Mouse (Mus musculus) myocyte (in vitro differentiated cells): ENCODE measurements at regions not wholly inside any gene's neighbourhood (a gene's known extent, or its start where the extent isn't known, plus 50 kb on each side); places are given as distances from the start of the nearest gene placed in this dataset.

ENCODE experiments used
- H3K27me3 ChIP-seq: one replicate; pipeline ENCODE4 v1.6.1; 2011; ENCODE audit not compliant: control insufficient read depth, insufficient read depth, insufficient read length
- H3K36me3 ChIP-seq: one replicate; pipeline ENCODE4 v1.6.1; 2011; ENCODE audit not compliant: control insufficient read depth, insufficient read depth
- H3K4me2 ChIP-seq: one replicate; pipeline ENCODE4 v1.6.1; 2011; ENCODE audit warnings: low read depth, control low read depth
- H3K4me3 ChIP-seq: one replicate; pipeline ENCODE4 v1.5.1; 2011; ENCODE audit warnings: mild to moderate bottlenecking, control low read depth, moderate library complexity
- H3K79me2 ChIP-seq: one replicate; pipeline ENCODE4 v1.6.1; 2011; ENCODE audit not compliant: control insufficient read depth, insufficient read depth
- H3ac ChIP-seq: one replicate; pipeline ENCODE4 v1.6.1; 2011; ENCODE audit not compliant: control insufficient read depth, insufficient read length
- CEBPB ChIP-seq: IDR thresholded peaks from 2 replicates; pipeline ENCODE4 v1.6.1; 2011; ENCODE audit warnings: mild to moderate bottlenecking, moderate library complexity; ENCODE audit not compliant: poor library complexity, insufficient read depth, severe bottlenecking
- E2F4 ChIP-seq: IDR thresholded peaks from one replicate; pipeline ENCODE4 v1.6.1; 2011; ENCODE audit warnings: mild to moderate bottlenecking, control low read depth, moderate library complexity; ENCODE audit not compliant: insufficient read depth
- MAX ChIP-seq: IDR thresholded peaks from one replicate; pipeline ENCODE4 v1.6.1; 2011; ENCODE audit warnings: low read depth, mild to moderate bottlenecking, control low read depth
- MYOD1 ChIP-seq, 3 experiments: IDR thresholded peaks; one replicate each; pipeline ENCODE4 v1.6.1; 2011; ENCODE audit warnings: control low read depth in 2 of 3, low read depth in 2 of 3, mild to moderate bottlenecking in 2 of 3, moderate library complexity in 1 of 3; ENCODE audit not compliant: insufficient read length in 2 of 3, control insufficient read depth in 1 of 3
- MYOG ChIP-seq, 3 experiments: IDR thresholded peaks; one replicate each; pipeline ENCODE4 v1.6.1; 2011; ENCODE audit warnings: control low read depth in 2 of 3, low read depth in 2 of 3, mild to moderate bottlenecking in 2 of 3; ENCODE audit not compliant: insufficient read length in 2 of 3, control insufficient read depth in 1 of 3, insufficient read depth in 1 of 3
- POLR2A ChIP-seq: IDR thresholded peaks from one replicate; pipeline ENCODE4 v1.6.1; 2011; ENCODE audit warnings: low read depth, mild to moderate bottlenecking, control low read depth, moderate library complexity; ENCODE audit not compliant: insufficient read length
- POLR2AphosphoS2 ChIP-seq: IDR thresholded peaks from one replicate; pipeline ENCODE4 v1.6.1; 2011; ENCODE audit warnings: low read depth, control low read depth; ENCODE audit not compliant: insufficient read length
- REST ChIP-seq: IDR thresholded peaks from one replicate; pipeline ENCODE4 v1.6.1; 2011; ENCODE audit warnings: mild to moderate bottlenecking, control low read depth, moderate library complexity; ENCODE audit not compliant: insufficient read depth, insufficient read length
- SRF ChIP-seq: IDR thresholded peaks from one replicate; pipeline ENCODE4 v1.6.1; 2011; ENCODE audit warnings: low read depth; ENCODE audit not compliant: control insufficient read depth, insufficient read length
- TCF12 ChIP-seq: IDR thresholded peaks from one replicate; pipeline ENCODE4 v1.6.1; 2011; ENCODE audit warnings: mild to moderate bottlenecking, control low read depth; ENCODE audit not compliant: poor library complexity, insufficient read depth, severe bottlenecking
- TCF3 ChIP-seq: IDR thresholded peaks from one replicate; pipeline ENCODE4 v1.6.1; 2011; ENCODE audit warnings: low read depth, control low read depth; ENCODE audit not compliant: insufficient read length
- USF1 ChIP-seq: IDR thresholded peaks from one replicate; pipeline ENCODE4 v1.6.1; 2011; ENCODE audit warnings: low read depth, mild to moderate bottlenecking, control low read depth, moderate library complexity

DNA sequence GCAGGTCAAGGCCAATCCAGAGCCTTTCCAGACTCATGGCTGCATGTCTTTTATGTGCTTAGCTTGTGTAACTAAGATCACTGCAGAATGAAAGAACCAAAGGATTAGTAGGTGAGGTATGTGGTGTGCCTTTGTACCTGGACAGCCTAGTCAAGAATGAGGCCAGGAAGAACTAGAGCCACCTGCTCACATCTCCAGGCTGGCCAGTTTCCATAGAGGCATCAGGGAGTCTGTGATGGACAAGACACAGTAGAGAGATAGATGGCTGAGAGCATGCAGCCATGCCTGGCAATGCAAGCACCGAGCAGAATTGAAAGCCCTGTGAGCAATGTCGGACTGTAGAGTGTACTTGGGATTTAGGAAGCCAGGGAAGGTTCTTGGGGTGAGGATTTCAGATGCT lies 186.5 kb downstream of the Icos start:
- TF ChIP-seq E2F4, result no peak
- no peak for TF ChIP-seq POLR2AphosphoS2
- no peak for TF ChIP-seq MYOD1 (IDR thresholded peaks at IDR 0.05; ENCODE audit: control insufficient read depth in 1 of 3, insufficient read length in 2 of 3, low read depth in 2 of 3)
- no peak for TF ChIP-seq REST
- TF ChIP-seq USF1, result no peak
- no peak for TF ChIP-seq TCF12
- TF ChIP-seq CEBPB, result no peak
- TF ChIP-seq MAX, result no peak

DNA sequence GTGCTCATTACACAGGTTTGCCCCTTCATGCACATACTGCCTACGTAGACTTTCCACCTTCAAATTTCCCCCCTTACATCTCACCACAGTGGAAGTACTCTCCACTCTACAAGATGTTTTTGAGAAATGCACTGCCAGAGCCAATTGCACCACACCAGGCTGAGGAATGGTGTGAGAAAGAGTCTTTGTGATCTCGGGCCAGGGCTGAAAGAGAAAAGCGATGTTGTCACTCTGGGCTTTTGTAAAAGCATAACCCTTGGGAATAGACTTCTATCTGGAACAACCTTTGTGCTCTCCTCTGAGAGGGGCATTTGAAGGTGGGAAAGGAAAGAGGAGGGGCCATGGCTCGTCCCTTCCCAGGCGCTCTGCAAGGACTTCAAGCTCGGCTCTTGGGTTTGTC lies 194.2 kb downstream of the Icos start:
- Histone ChIP-seq H3K36me3 (no peaks in the 10 kb centered on the region), H3K4me2 (no peak overlapping the region), H3K79me2 (no peaks in the 10 kb centered on the region), H3ac (no peak overlapping the region), H3K4me3 (no peak overlapping the region), H3K27me3 (no peaks in the 10 kb centered on the region)
- TF ChIP-seq MYOG (IDR thresholded peaks at IDR 0.05; ENCODE audit: control insufficient read depth in 1 of 3, insufficient read depth in 1 of 3, insufficient read length in 2 of 3, low read depth in 2 of 3), result no peak
- no peak for TF ChIP-seq USF1
- TF ChIP-seq TCF3, result no peak
- no peak for TF ChIP-seq CEBPB
- TF ChIP-seq TCF12, result no peak
- TF ChIP-seq MYOD1 (IDR thresholded peaks at IDR 0.05; ENCODE audit: control insufficient read depth in 1 of 3, insufficient read length in 2 of 3, low read depth in 2 of 3), result no peak
- TF ChIP-seq POLR2AphosphoS2, result no peak
- no peak for TF ChIP-seq POLR2A
- TF ChIP-seq E2F4, result no peak
- no peak for TF ChIP-seq MAX
- no peak for TF ChIP-seq SRF
- TF ChIP-seq REST, result no peak

More for the DNA sequence above, 186.5 kb downstream of the Icos start:
- Histone ChIP-seq H3K27me3 (no peaks in the 10 kb centered on the region), H3K79me2 (no peaks in the 10 kb centered on the region), H3K36me3 (no peaks in the 10 kb centered on the region), H3K4me2 (no peak overlapping the region), H3K4me3 (no peak overlapping the region), H3ac (no peak overlapping the region)

DNA sequence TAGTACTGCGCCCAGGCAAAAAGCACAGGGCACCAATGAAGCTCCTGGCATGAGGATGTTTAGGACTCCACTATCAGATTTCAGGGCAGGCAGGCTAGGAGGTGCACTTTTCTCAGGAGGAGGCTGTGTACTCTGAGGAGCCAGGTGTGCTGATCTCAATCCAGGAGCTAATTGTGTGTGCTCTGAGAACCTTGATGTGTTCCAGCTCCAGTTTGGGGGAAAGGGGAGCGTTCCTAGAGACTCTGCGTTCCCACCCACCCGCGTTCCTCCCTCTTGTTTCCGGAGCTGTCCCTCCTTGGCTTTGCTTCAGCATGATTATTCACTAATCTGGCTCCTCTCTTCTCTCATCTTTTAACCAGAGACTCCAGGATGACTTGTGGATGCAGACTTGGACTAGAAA lies 195.2 kb downstream of the Icos start:
- H3K27me3 ChIP-seq, result no peaks in the 10 kb centered on the region
- no peak for TF ChIP-seq MYOD1 (IDR thresholded peaks at IDR 0.05; ENCODE audit: control insufficient read depth in 1 of 3, insufficient read length in 2 of 3, low read depth in 2 of 3)
- no peak for TF ChIP-seq POLR2AphosphoS2
- no peak for TF ChIP-seq TCF3
- TF ChIP-seq E2F4, result no peak
- TF ChIP-seq REST, result no peak
- TF ChIP-seq POLR2A, result no peak
- H3K36me3 ChIP-seq, result no peaks in the 10 kb centered on the region
- no peak overlapping the region for H3ac ChIP-seq
- H3K4me3 ChIP-seq, result no peak overlapping the region
- no peaks in the 10 kb centered on the region for H3K79me2 ChIP-seq
- no peak overlapping the region for H3K4me2 ChIP-seq

DNA sequence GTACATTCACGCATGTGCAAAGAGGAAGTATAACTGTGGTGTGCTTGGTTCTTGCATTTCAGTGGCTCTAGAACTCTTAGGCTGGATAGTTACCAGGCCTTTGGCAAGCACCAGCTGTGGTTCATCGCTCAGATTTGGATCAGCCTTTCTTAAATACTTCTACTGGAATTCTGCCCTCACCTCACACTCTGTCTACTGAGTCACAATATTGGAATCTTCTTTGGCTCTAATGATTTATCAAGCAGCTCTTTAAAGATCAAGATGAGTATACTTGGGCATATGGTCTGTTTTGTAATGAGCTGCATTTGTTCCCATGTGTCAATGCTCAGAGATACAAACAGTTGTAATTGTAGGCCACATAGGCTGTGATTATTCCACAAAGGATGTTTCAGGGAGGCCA lies 197.5 kb downstream of the Icos start:
- no peaks in the 10 kb centered on the region for H3K79me2 ChIP-seq
- no peaks in the 10 kb centered on the region for H3K36me3 ChIP-seq
- TF ChIP-seq REST (no peak), CEBPB (no peak), MYOD1 (IDR thresholded peaks at IDR 0.05; ENCODE audit: control insufficient read depth in 1 of 3, insufficient read length in 2 of 3, low read depth in 2 of 3) (no peak), E2F4 (no peak), USF1 (no peak), POLR2A (no peak), SRF (no peak), TCF3 (no peak), TCF12 (no peak), MYOG (IDR thresholded peaks at IDR 0.05; ENCODE audit: control insufficient read depth in 1 of 3, insufficient read depth in 1 of 3, insufficient read length in 2 of 3, low read depth in 2 of 3) (no peak), POLR2AphosphoS2 (no peak), MAX (no peak)
- no peak overlapping the region for H3K4me2 ChIP-seq
- no peak overlapping the region for H3K4me3 ChIP-seq
- no peak overlapping the region for H3ac ChIP-seq
- H3K27me3 ChIP-seq, result peaks cover 6% of the 10 kb centered on the region

DNA sequence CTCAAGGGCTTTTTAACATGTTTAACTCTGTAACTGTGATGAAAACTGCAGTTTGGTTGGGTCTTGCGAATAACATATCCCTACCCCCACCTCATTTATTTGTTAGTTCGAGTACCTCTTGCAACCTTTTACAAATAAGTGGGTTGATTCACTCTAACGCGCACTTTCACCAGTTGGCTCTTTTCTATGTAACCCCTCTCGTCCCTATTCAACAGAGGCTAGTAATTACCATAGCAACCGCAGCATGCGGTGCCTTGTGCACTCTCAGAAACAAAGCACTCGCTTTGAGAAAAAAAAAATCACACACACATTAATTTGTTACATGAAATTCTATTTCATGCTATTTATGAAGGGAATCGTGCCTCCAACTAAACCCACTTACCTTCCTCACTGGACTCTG lies 201.7 kb downstream of the Icos start:
- H3K36me3 ChIP-seq, result no peaks in the 10 kb centered on the region
- no peak for TF ChIP-seq REST
- TF ChIP-seq TCF3, result no peak
- no peak for TF ChIP-seq MAX
- TF ChIP-seq POLR2A, result no peak
- no peak for TF ChIP-seq POLR2AphosphoS2
- TF ChIP-seq MYOD1 (IDR thresholded peaks at IDR 0.05; ENCODE audit: control insufficient read depth in 1 of 3, insufficient read length in 2 of 3, low read depth in 2 of 3), result no peak
- no peak for TF ChIP-seq USF1
- TF ChIP-seq SRF, result no peak
- TF ChIP-seq TCF12, result no peak
- no peak for TF ChIP-seq CEBPB

More for the DNA sequence above, 201.7 kb downstream of the Icos start:
- Histone ChIP-seq H3K4me3 (no peak overlapping the region), H3K27me3 (peaks cover 11% of the 10 kb centered on the region), H3K4me2 (no peak overlapping the region), H3K79me2 (no peaks in the 10 kb centered on the region), H3ac (no peak overlapping the region)
